Mouse (Mus musculus): ENCODE measurements around the gene Glrp1.

DNA sequence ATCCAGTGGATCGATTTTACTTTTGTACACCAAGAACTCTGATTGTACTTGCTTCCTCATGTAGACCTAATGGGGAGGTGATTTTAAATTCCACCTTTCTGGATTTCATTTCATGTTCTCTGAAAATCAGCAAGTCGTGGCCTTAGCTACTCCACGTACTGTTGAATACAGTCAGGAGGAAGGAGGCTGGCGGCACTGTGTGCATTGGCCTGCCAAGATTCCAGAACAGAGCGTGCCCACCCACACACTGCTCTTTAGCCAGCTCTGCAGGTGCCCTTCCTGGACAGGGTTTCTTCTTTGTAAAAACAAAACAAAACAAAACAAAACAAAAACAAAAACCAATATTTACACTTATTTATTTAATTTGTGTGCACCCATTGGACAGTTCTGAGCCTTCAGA lies 2.7 kb downstream of the Glrp1 start:
- TF ChIP-seq CTCF (IDR thresholded peaks at IDR 0.05; ENCODE audit: low read depth) = no peak
- TF ChIP-seq EP300 (IDR thresholded peaks at IDR 0.05; ENCODE audit: low read depth) = no peak

Data from liver, embryonic 14.5 days (tissue).